Mouse (Mus musculus): ENCODE results near the gene Gne. TPM values are rescaled to one million over a fixed set of nuclear protein-coding genes. Genes with fewer than 3 reads are reported as not detected.
A peak's percentile ranks its signal among the peaks of the same experiment; 100 is the strongest.
"Not testable (repeated sequence)": the region's sequence is repeated elsewhere in the genome, so short reads cannot be mapped to it uniquely, and the experiment has no call there.

Gene Gne
- polyA plus RNA-seq, 3 experiments from 2014 or later: 13.2 to 20.6 (median 19.4) TPM

- ATAC-seq: peak; percentile 93
These were observed 11.7 kb downstream of the Gne start for GRCm38 (mm10) chr4:44072146-44072872.

GRCm38 (mm10) chr4:44071741-44072145 is 12.2 kb downstream of the Gne start:
- ATAC-seq: peak; percentile 35

GRCm38 (mm10) chr4:44070641-44071040 is 13.3 kb downstream of the Gne start:
- ATAC-seq: no peak

- no peak for ATAC-seq
These were observed 14.6 kb downstream of the Gne start for GRCm38 (mm10) chr4:44069411-44069810.

GRCm38 (mm10) chr4:44068736-44069135 is 15.2 kb downstream of the Gne start:
- no peak for ATAC-seq

- no peak for ATAC-seq
These were observed 17.1 kb downstream of the Gne start for GRCm38 (mm10) chr4:44066891-44067290.

GRCm38 (mm10) chr4:44065355-44066025 is 18.5 kb downstream of the Gne start:
- peak; percentile 97 for ATAC-seq

- ATAC-seq: no peak
These were observed 21.2 kb downstream of the Gne start for GRCm38 (mm10) chr4:44062816-44063215.

GRCm38 (mm10) chr4:44062062-44062461 is 21.9 kb downstream of the Gne start:
- ATAC-seq: no peak

- peak; percentile 93 for ATAC-seq
These were observed 24.3 kb downstream of the Gne start for GRCm38 (mm10) chr4:44059674-44060073.

- no peak for ATAC-seq
These were observed 34.2 kb downstream of the Gne start for GRCm38 (mm10) chr4:44049812-44050211.

GRCm38 (mm10) chr4:44046066-44046465 is 37.9 kb downstream of the Gne start:
- ATAC-seq: peak; percentile 31

- peak; percentile 90 for ATAC-seq
These were observed 39.2 kb downstream of the Gne start for GRCm38 (mm10) chr4:44044685-44045356.

GRCm38 (mm10) chr4:44043182-44043581 is 40.8 kb downstream of the Gne start:
- not testable (repeated sequence) for ATAC-seq

GRCm38 (mm10) chr4:44042429-44042828 is 41.5 kb downstream of the Gne start:
- ATAC-seq: no peak

- no peak for ATAC-seq
These were observed 43.2 kb downstream of the Gne start for GRCm38 (mm10) chr4:44040802-44041201.

- no peak for ATAC-seq
These were observed 47.5 kb downstream of the Gne start for GRCm38 (mm10) chr4:44036455-44036854.

- ATAC-seq: no peak
These were observed 52.5 kb downstream of the Gne start for GRCm38 (mm10) chr4:44031521-44031920.

- ATAC-seq: no peak
These were observed 54.3 kb downstream of the Gne start for GRCm38 (mm10) chr4:44029661-44030066.

GRCm38 (mm10) chr4:44028303-44029135 is 55.5 kb downstream of the Gne start:
- ATAC-seq: no peak

GRCm38 (mm10) chr4:44025570-44025969 is 58.4 kb downstream of the Gne start:
- ATAC-seq: no peak

- ATAC-seq: no peak
These were observed 59.7 kb downstream of the Gne start for GRCm38 (mm10) chr4:44024241-44024640.

GRCm38 (mm10) chr4:44023681-44024080 is 60.3 kb downstream of the Gne start:
- ATAC-seq: no peak
